Mouse (Mus musculus) MEL (cell line): Measurements from ENCODE around the gene Gtf2e1. TPM values are rescaled to one million over a fixed set of nuclear protein-coding genes. Genes with fewer than 3 reads are reported as not detected.

ENCODE experiments used
- DNase-seq: peaks from one replicate; pipeline ENCODE4 v3.0.0; 2011; ENCODE audit warnings: low read depth, low spot score
- H3K27ac ChIP-seq: 2 replicates; pipeline ENCODE4 v1.5.1; 2012; ENCODE audit warnings: low read depth, mild to moderate bottlenecking, control low read depth, low read length, moderate library complexity; ENCODE audit not compliant: control insufficient read depth
- H3K27me3 ChIP-seq, 2 experiments: fragments of 150-350 bp in 1 of 2; sonication (generic) in 1 of 2; 2 replicates each; pipeline ENCODE4 v1.6.1; 2012; ENCODE audit warnings: low read length in 2 of 2, mild to moderate bottlenecking in 2 of 2, improper control_type of control experiment in 1 of 2, moderate library complexity in 1 of 2; ENCODE audit not compliant: insufficient read depth in 2 of 2, control insufficient read depth in 1 of 2
- H3K36me3 ChIP-seq, 2 experiments: 2 replicates each; pipeline ENCODE4 v1.6.1; 2012 to 2014; ENCODE audit warnings: low read length in 2 of 2, improper control_type of control experiment in 1 of 2, inconsistent platforms in 1 of 2, mild to moderate bottlenecking in 1 of 2; ENCODE audit not compliant: insufficient read depth in 2 of 2, control insufficient read depth in 1 of 2
- H3K4me1 ChIP-seq, 2 experiments: fragments of 150-350 bp in 1 of 2; sonication (generic) in 1 of 2; 2 replicates each; pipeline ENCODE4 v1.6.1; 2012; ENCODE audit warnings: low read length in 2 of 2, improper control_type of control experiment in 1 of 2, mild to moderate bottlenecking in 1 of 2; ENCODE audit not compliant: insufficient read depth in 2 of 2, control insufficient read depth in 1 of 2
- H3K4me3 ChIP-seq, 2 experiments: fragments of 150-350 bp in 1 of 2; sonication (generic) in 1 of 2; 2 replicates each; pipeline ENCODE4 v1.5.1; 2012; ENCODE audit warnings: low read depth in 2 of 2, low read length in 2 of 2, mild to moderate bottlenecking in 2 of 2, moderate library complexity in 2 of 2, control low read depth in 1 of 2, improper control_type of control experiment in 1 of 2; ENCODE audit not compliant: control insufficient read depth in 1 of 2, insufficient read depth in 1 of 2
- H3K79me2 ChIP-seq: 2 replicates; pipeline ENCODE4 v1.6.1; 2012; ENCODE audit warnings: mild to moderate bottlenecking, low read length, moderate library complexity; ENCODE audit not compliant: control insufficient read depth, poor library complexity, insufficient read depth
- H3K9ac ChIP-seq: 2 replicates; pipeline ENCODE4 v1.6.1; 2012; ENCODE audit warnings: low read depth, mild to moderate bottlenecking, control low read depth, low read length, moderate library complexity; ENCODE audit not compliant: control insufficient read depth, poor library complexity, severe bottlenecking
- H3K9me3 ChIP-seq: fragments of 150-350 bp; sonication (generic); replicated peaks from 2 replicates; pipeline ENCODE4 v1.6.1; 2012; ENCODE audit warnings: mild to moderate bottlenecking, low read length, improper control_type of control experiment, moderate library complexity; ENCODE audit not compliant: insufficient read depth
- EP300 ChIP-seq, 2 experiments: IDR thresholded peaks; 2 replicates each; pipeline ENCODE4 v1.6.1; 2011; ENCODE audit warnings: improper control_type of control experiment in 2 of 2, low read length in 2 of 2, low read depth in 1 of 2, mild to moderate bottlenecking in 1 of 2
- MAX ChIP-seq: IDR thresholded peaks from 2 replicates; pipeline ENCODE4 v1.6.1; 2011; ENCODE audit warnings: low read length, improper control_type of control experiment
- MAZ ChIP-seq: IDR thresholded peaks from 2 replicates; pipeline ENCODE4 v1.6.1; 2012; ENCODE audit warnings: low read depth, mild to moderate bottlenecking, inconsistent platforms, low read length, improper control_type of control experiment
- POLR2AphosphoS5 ChIP-seq: IDR thresholded peaks from 2 replicates; pipeline ENCODE4 v1.6.1; 2012; ENCODE audit warnings: low read depth, borderline replicate concordance, mild to moderate bottlenecking, inconsistent platforms, low read length, moderate library complexity, mixed read lengths
- RCOR1 ChIP-seq: IDR thresholded peaks from 2 replicates; pipeline ENCODE4 v1.6.1; 2012; ENCODE audit warnings: low read depth, mild to moderate bottlenecking, inconsistent platforms, low read length, improper control_type of control experiment
- USF2 ChIP-seq, 2 experiments: IDR thresholded peaks; 2 replicates each; pipeline ENCODE4 v1.6.1; 2011 to 2012; ENCODE audit warnings: improper control_type of control experiment in 2 of 2, low read length in 2 of 2, borderline replicate concordance in 1 of 2, inconsistent platforms in 1 of 2, low read depth in 1 of 2, mild to moderate bottlenecking in 1 of 2; ENCODE audit not compliant: insufficient read depth in 1 of 2
- ZKSCAN1 ChIP-seq: IDR thresholded peaks from 2 replicates; pipeline ENCODE4 v1.6.1; 2012; ENCODE audit warnings: low read depth, mild to moderate bottlenecking, inconsistent platforms, low read length, improper control_type of control experiment, moderate library complexity
- ZMIZ1 ChIP-seq: IDR thresholded peaks from 2 replicates; pipeline ENCODE4 v1.6.1; 2012; ENCODE audit warnings: low read depth, mild to moderate bottlenecking, inconsistent platforms, low read length, improper control_type of control experiment, moderate library complexity
- polyA plus RNA-seq, 2 experiments: library from polyadenylated mRNA; stranded (reverse) in 1 of 2; unstranded in 1 of 2; fragments of >175 nt in 1 of 2; fragments of >200 nt in 1 of 2; gene quantifications; 2 replicates each; pipeline versions ENCODE4 v1.2.1 to v1.2.4; 2012; ENCODE audit warnings: low replicate concordance in 2 of 2, low read depth in 1 of 2; ENCODE audit not compliant: insufficient read length in 2 of 2, insufficient read depth in 1 of 2, missing spikeins in 1 of 2
- total RNA-seq: library from RNA; depleted of rRNA; stranded (reverse); fragments of 300-350 nt; gene quantifications from 2 replicates; pipeline ENCODE4 v1.2.3, GENCODE M21; 2012; rRNA removed

Gene Gtf2e1
- total and polyA plus RNA-seq, 3 experiments, result 29.3 to 37.9 TPM; not detected in 1

GRCm38 (mm10) chr16:37461601-37462000 is 78.0 kb downstream of the Gtf2e1 start:
- H3K36me3 ChIP-seq, result no peaks in the 10 kb centered on the region
- TF ChIP-seq MAX (no peak), MAZ (no peak), POLR2AphosphoS5 (no peak), EP300 (IDR thresholded peaks at IDR 0.05; ENCODE audit: low read depth in 1 of 2, low read length in 2 of 2) (no peak), RCOR1 (no peak), ZMIZ1 (no peak), ZKSCAN1 (no peak), USF2 (IDR thresholded peaks at IDR 0.05; ENCODE audit: borderline replicate concordance in 1 of 2, insufficient read depth in 1 of 2, low read depth in 1 of 2, low read length in 2 of 2) (no peak)
- no peak for DNase-seq
- H3K9ac ChIP-seq, result no peak overlapping the region
- H3K9me3 ChIP-seq, result no peaks in the 10 kb centered on the region
- no peak overlapping the region for H3K4me3 ChIP-seq
- H3K27me3 ChIP-seq, result no peaks in the 10 kb centered on the region; a peak in 1 of 4 replicates
- no peaks in the 10 kb centered on the region for H3K4me1 ChIP-seq
- H3K79me2 ChIP-seq, result no peaks in the 10 kb centered on the region
- no peak overlapping the region for H3K27ac ChIP-seq

Other genes starting within 250 kb of the Gtf2e1 start
- not detected in 2 replicates for gene Stxbp5l, start 154.8 kb downstream of the Gtf2e1 start, total RNA-seq
- gene Stxbp5l, start 154.8 kb downstream of the Gtf2e1 start, polyA plus RNA-seq, result not detected
- 7.3 and 8.5 TPM in 2 replicates for gene Rabl3, start 96 bp upstream of the Gtf2e1 start, total RNA-seq
- gene Rabl3, start 96 bp upstream of the Gtf2e1 start, polyA plus RNA-seq, result 10 to 100 TPM in 1 of 2 experiments, not detected in 1; 13.5 TPM
- gene Hgd, start 40.4 kb upstream of the Gtf2e1 start, total RNA-seq, result not detected in 2 replicates
- gene Hgd, start 40.4 kb upstream of the Gtf2e1 start, polyA plus RNA-seq, result not detected
- 41.1 and 48.0 TPM in 2 replicates for gene Ndufb4, start 114.7 kb upstream of the Gtf2e1 start, total RNA-seq
- 10 to 100 TPM in 1 of 2 experiments, not detected in 1; 28.9 TPM for gene Ndufb4, start 114.7 kb upstream of the Gtf2e1 start, polyA plus RNA-seq
- 0.08 TPM in 1 of 2 replicates, not detected in the other for gene Fstl1, start 237.1 kb upstream of the Gtf2e1 start, total RNA-seq
- under 1 TPM in 1 of 2 experiments, not detected in 1; 0.35 TPM for gene Fstl1, start 237.1 kb upstream of the Gtf2e1 start, polyA plus RNA-seq